Mouse (Mus musculus) gastrocnemius, postnatal 25 days (tissue): ENCODE measurements at regions not wholly inside any gene's neighbourhood (a gene's known extent, or its start where the extent isn't known, plus 50 kb on each side); places are given as distances from the start of the nearest gene placed in this dataset.

Source experiments
- DNase-seq: peaks from one replicate; pipeline ENCODE4 v3.0.0; 2022

- no peak for DNase-seq
Observed at GRCm38 (mm10) chr4:32153356-32153755, 85.2 kb upstream of the Bach2 start.

- DNase-seq = no peak
Observed at GRCm38 (mm10) chr4:32156965-32157364, 81.6 kb upstream of the Bach2 start.

GRCm38 (mm10) chr4:32158451-32158850 is 80.2 kb upstream of the Bach2 start:
- no peak for DNase-seq

DNA sequence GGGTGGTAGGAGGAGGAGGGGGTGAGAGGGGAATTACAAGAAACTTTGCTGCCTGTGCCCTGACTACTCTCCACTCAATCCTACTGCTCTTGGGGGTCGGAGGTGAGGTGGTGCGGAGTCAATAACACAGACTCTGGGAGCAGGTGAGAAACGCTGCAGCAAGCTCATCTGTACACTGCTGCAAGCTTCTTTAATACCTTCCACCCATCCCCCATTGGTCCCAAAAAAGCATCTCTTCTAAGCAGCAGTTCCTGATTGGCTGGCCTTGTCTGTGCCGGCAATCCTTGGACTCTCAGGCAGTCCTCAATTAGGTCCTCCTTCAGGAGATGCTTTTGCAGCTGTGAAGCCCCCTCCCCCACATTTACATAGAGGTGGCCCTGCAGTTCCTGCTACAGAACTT is 79.7 kb upstream of the Bach2 start:
- no peak for DNase-seq

GRCm38 (mm10) chr4:32160815-32161214 is 77.8 kb upstream of the Bach2 start:
- no peak for DNase-seq

- DNase-seq = no peak
Observed at GRCm38 (mm10) chr4:32161871-32162656, 76.5 kb upstream of the Bach2 start.

DNA sequence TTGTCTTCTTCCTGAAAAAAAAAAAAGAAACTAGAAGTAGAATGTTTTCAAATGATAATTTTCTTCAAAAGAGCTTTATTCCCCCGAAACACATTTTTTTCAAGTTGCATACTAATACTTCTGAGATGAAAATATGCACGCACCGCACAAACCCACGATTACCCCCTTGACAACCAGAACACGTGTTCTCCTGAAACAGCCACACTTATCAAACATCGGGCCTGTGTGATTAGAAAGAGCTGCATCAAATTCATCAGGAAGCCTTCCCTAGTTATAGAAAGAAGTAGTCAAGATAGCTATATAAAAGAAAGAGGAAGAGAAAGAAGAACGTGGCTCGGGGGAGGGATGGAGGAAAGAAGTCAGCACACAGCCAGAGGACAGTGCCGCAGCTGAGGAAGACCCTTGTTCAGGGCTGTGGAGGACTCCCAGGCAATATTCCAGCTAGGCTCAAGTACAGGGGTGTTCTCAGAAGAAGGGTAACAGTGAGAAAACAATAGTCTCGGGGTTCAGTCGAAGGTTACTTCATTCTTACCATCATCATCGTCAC is 75.8 kb upstream of the Bach2 start:
- DNase-seq = no peak

DNA sequence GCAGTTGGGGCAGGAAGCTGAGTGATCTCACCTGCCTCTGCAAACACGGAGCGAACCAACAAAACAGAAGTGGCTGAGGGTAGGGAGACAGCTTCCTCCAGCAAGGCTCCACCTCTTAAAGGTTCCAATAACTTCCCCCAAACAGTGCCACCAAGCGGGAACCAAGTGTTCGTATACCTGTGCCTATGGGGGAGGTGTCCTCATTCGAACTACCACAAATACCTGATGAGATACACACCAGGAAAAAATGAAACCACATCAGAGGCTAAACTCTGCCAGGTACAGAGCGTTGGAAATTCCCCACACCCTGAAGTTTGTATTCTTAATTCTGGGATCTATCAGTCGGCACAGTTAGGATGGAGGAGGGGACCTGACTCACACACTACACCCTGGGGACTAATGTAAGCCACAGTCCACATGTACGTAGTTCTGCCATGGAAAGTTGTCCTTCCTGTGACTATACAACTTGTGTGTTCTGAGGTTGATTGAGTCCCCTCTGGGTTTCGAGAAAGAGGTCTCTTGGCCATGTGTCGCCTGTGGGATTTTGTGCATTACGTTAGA is 74.4 kb upstream of the Bach2 start:
- DNase-seq = no peak

DNA sequence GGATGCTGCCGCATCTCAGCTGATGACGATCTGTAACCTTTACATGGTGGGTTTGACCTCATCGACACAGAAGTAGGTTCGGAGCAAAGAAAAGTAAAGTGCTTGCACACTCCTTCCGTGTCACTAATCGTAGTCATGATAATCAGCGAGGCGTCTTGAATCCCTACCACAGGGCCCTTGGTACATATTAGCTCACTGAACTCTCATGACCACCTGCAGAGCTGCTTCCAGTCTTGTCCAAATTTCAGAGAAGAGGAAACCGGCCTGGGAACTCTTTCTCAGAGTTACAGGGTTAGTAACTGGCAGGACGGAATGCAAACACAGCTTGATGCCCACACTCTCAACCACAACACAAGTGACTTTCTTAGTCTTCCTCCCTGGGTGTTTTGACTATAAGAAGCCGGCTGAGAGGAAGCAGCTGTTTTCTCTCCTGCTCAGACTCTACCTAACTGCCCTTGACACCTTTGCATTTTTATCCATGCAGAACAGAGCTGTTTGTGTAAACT is 73.8 kb upstream of the Bach2 start:
- no peak for DNase-seq

- DNase-seq = no peak
Observed at GRCm38 (mm10) chr4:32165918-32166528, 72.6 kb upstream of the Bach2 start.

DNA sequence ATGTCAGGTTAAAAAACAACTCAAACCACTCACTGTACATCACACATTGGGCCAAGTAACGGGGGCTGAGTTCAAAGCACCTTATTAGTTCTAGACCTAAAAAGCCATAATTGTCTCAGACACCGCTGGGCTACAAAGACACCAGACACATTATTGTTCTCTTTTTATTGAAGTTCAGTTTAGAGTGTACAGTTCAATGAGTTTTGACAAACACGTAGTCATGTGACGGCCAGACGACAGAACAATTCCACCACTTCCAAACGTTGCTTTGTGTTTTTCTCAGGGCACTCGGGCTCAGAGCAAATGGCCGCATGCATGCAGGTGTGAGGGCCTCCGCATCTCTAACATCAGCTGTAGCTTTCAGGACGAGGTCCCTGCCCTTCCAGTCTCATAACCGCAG is 71.5 kb upstream of the Bach2 start:
- no peak for DNase-seq

GRCm38 (mm10) chr4:32170106-32170459 is 68.5 kb upstream of the Bach2 start:
- DNase-seq = no peak

DNA sequence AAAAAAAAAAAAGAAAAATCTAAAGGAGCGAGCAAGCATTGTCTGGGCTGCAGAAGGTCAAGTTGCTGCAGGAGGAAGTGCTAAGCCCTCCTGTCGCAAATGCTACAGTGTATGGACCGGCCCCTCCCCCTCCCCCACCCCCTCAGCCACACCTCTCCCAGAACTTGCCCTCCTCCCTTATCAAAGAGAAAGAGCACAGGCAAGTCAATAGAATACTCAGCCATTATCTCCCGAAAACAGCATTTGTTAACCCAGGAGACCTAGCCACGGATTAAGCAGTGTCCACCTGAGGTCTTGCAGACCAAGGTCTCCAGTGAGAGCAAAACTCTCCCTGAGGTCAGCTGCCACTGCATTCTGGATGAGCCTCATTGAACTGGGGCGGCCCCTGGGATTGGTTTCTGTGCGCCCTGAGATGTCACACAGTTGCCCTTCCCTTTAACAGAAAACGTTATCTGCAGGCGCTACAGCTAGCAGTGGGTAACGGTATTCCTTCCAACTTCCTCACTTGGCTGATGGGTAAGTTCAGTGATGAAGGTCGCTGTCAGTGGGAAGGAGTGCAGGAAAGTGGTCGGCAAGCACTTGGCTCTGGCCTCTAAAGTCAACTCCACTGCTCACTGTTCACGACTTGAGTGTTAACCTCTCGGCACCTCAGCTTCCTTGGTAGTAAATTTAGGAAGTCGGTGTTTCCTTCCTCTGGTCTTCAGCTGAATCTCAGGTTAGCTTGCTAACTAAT is 68.0 kb upstream of the Bach2 start:
- no peak for DNase-seq

- no peak for DNase-seq
Observed at GRCm38 (mm10) chr4:32171291-32171690, 67.3 kb upstream of the Bach2 start.

DNA sequence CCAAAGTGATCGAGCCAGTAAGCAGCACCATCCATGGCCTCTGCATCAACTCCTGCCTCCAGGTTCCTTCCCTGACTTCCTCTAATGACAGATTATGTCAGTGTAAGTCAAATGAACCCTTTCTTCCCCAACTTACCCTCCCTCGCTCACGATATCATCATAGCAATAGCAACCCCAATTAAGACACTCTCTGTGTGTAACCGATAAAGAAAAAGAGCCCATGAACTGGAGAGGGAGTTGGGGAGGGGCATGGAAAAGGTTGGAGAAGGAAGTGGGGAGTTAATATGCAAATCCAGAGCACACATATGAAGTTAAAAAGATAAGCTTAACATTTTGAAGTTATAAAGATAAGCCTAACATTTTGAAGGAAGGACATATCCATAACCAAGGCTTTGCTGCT is 65.6 kb upstream of the Bach2 start:
- no peak for DNase-seq

DNA sequence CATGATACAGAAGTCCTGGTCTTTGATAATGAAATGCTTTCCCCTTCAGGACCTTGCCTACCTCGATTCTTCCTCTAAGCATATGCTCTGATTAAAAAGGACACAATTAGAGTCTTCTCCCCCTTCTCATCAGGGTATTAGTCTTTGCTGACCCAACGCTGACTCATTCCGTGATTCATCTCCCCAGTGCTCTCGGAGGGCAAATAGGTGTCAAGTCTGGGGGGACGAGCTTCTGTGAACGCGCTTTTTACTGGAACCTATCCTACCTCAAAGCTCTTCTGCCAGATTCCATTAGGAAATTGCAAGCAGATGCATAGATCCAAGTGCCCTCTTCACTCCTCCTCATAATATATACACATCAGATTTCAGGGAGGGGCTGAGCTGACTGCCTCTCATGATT is 63.8 kb upstream of the Bach2 start:
- no peak for DNase-seq

- DNase-seq = no peak
Observed at GRCm38 (mm10) chr4:32175231-32175630, 63.4 kb upstream of the Bach2 start.

GRCm38 (mm10) chr4:32175853-32176448 is 62.7 kb upstream of the Bach2 start:
- no peak for DNase-seq

DNA sequence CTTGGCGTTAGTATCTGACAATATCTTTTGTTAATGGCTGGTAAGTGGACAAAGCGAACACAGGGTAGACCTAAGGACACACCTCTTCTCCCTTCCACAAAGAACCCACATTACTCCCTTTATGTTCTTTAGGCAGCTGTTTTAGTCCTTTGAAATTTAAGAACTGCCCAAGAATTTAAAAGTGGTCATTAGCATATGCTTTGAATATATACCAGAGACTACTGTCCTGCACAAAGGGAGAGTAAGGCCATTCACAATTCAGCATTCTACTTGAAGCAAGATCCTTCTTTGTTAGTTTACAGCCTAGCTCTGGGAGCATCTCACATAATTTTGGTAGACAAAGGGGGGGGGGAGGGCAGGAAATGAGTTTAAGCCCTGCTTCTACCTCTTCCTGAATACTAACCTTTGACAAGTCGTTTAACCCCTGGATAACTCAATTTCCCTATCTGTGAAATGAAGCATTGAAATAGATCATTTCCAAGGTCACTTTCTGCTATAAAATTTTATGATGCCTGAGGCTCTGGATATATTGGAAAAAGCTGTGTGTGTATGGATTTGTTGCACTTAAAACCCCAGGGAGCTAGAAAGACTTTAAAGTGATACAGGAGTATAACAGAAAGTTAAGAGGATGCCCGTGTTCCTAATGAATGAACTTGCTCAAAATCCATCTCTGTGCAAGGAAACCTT is 62.0 kb upstream of the Bach2 start:
- DNase-seq = no peak

GRCm38 (mm10) chr4:32177933-32178639 is 60.5 kb upstream of the Bach2 start:
- no peak for DNase-seq

GRCm38 (mm10) chr4:32179707-32180241 is 58.8 kb upstream of the Bach2 start:
- peak; percentile 32 for DNase-seq
